7 mouse cellular contexts compared by ENCODE assay signal in genomic region chr14:121697709-121698619, GRCm38 (mm10).
A peak's percentile ranks its signal among the peaks of the same experiment; 100 is the strongest.
DNase-seq lines count a peak whose midpoint lies in the region; ATAC-seq and TF ChIP-seq lines count a peak whose summit lies in the region.

No protein-coding gene starts in this region.

- H3K4me1 ChIP-seq in embryonic facial prominence, embryonic 10.5 days, result peaks cover 29% of the 10 kb centered on the region
- H3K4me1 ChIP-seq in heart, adult 2 months (ENCODE audit: control insufficient read depth, insufficient read depth, low read length), result peaks cover 13% of the 10 kb centered on the region
- H3K4me1 ChIP-seq in kidney, adult 2 months (ENCODE audit: control insufficient read depth, insufficient read depth, low read length), result peaks cover 7% of the 10 kb centered on the region; the same call in 1 of the 2 replicates
- H3K4me1 ChIP-seq in limb, embryonic 11.5 days (ENCODE audit: control insufficient read depth, insufficient read depth, low read length), result peaks cover 11% of the 10 kb centered on the region
- H3K4me1 ChIP-seq in midbrain, embryonic 10.5 days, result peaks cover 32% of the 10 kb centered on the region
- H3K4me1 ChIP-seq in stomach, postnatal 0 days (replicated peaks; ENCODE audit: control insufficient read depth, insufficient read depth), result peaks cover 2% of the 10 kb centered on the region; the same call in 1 of the 2 replicates

- peak overlapping the region; percentile 51 for H3K4me3 ChIP-seq in embryonic facial prominence, embryonic 10.5 days
- peak overlapping the region; percentile 62 for H3K4me3 ChIP-seq in heart, adult 2 months
- H3K4me3 ChIP-seq in kidney, adult 2 months (ENCODE audit: insufficient read depth, low read depth, low read length), result peak overlapping the region; percentile 48
- peak overlapping the region; percentile 15; the same call in 1 of the 2 replicates for H3K4me3 ChIP-seq in limb, embryonic 11.5 days (ENCODE audit: low read depth, low read length)
- H3K4me3 ChIP-seq in midbrain, embryonic 10.5 days, result peak overlapping the region; percentile 51
- H3K4me3 ChIP-seq in stomach, postnatal 0 days (ENCODE audit: low read depth, low read length), result peak overlapping the region; percentile 42

- 9% methylated on average over 23 of the region's 23 CpGs for WGBS in embryonic facial prominence, embryonic 10.5 days
- 7% methylated on average over 23 of the region's 23 CpGs for WGBS in heart, adult 2 months
- WGBS in kidney, adult 2 months, result 36% methylated on average over 23 of the region's 23 CpGs
- 16% methylated on average over 23 of the region's 23 CpGs for WGBS in limb, embryonic 11.5 days
- WGBS in midbrain, embryonic 10.5 days, result 10% methylated on average over 23 of the region's 23 CpGs
- 6% methylated on average over 23 of the region's 23 CpGs for WGBS in stomach, postnatal 0 days

- TF ChIP-seq EP300 in heart, adult 2 months (IDR thresholded peaks at IDR 0.05; ENCODE audit: insufficient read depth, low read depth, low read length), result peak; percentile 75
- no peak for TF ChIP-seq EP300 in stomach, postnatal 0 days (optimal IDR thresholded peaks at IDR 0.05)

- peaks cover 1% of the 10 kb centered on the region; the same call in 1 of the 2 replicates for H3K79me2 ChIP-seq in heart, adult 2 months (replicated peaks; ENCODE audit: control insufficient read depth, insufficient read depth, low read length)

- DNase-seq in adrenal gland, adult (ENCODE audit: inconsistent age in 2 of 2, low spot score in 1 of 2), result peak; percentile 66 to 88
- peak; percentile 48 for DNase-seq in embryonic facial prominence, embryonic 10.5 days (ENCODE audit: low spot score)
- DNase-seq in heart, adult 2 months, result peak; percentile 83 to 85
- DNase-seq in kidney, adult 2 months, result peak; percentile 76
- DNase-seq in limb, embryonic 11.5 days (ENCODE audit: low spot score), result peak; percentile 42
- peak; percentile 65 for DNase-seq in midbrain, embryonic 10.5 days (ENCODE audit: low spot score)
- peak; percentile 32 for DNase-seq in stomach, postnatal 0 days (ENCODE audit: low spot score)

- peak; percentile 54; the same call in 1 of the 2 replicates for ATAC-seq in limb, embryonic 11.5 days (ENCODE audit: insufficient number of reproducible peaks, low FRiP score, low TSS enrichment, low read depth)
- ATAC-seq in stomach, postnatal 0 days (ENCODE audit: low FRiP score, low TSS enrichment), result peak; percentile 76

- peak overlapping the region; percentile 52 for H3K27ac ChIP-seq in embryonic facial prominence, embryonic 10.5 days (replicated peaks)
- H3K27ac ChIP-seq in heart, adult 2 months, result peak overlapping the region; percentile 90
- peak overlapping the region; percentile 22; the same call in 1 of the 2 replicates for H3K27ac ChIP-seq in kidney, adult 2 months (ENCODE audit: insufficient read depth, low read depth, low read length)
- peak overlapping the region; percentile 43 for H3K27ac ChIP-seq in limb, embryonic 11.5 days (replicated peaks; ENCODE audit: low read depth, low read length)
- peak overlapping the region; percentile 84 for H3K27ac ChIP-seq in midbrain, embryonic 10.5 days (replicated peaks)
- H3K27ac ChIP-seq in stomach, postnatal 0 days (replicated peaks), result peak overlapping the region; percentile 78

- peak overlapping the region; percentile 78 for H3K9ac ChIP-seq in heart, adult 2 months (ENCODE audit: low read depth, low read length)
- H3K9ac ChIP-seq in limb, embryonic 11.5 days (ENCODE audit: low read length), result peak overlapping the region; percentile 56
- H3K9ac ChIP-seq in stomach, postnatal 0 days (ENCODE audit: low read length), result peak overlapping the region; percentile 59

- H3K36me3 ChIP-seq in embryonic facial prominence, embryonic 10.5 days (replicated peaks), result no peaks in the 10 kb centered on the region
- no peaks in the 10 kb centered on the region; the same call in 1 of the 2 replicates for H3K36me3 ChIP-seq in heart, adult 2 months (ENCODE audit: control insufficient read depth, insufficient read depth, low read length)
- no peaks in the 10 kb centered on the region for H3K36me3 ChIP-seq in kidney, adult 2 months (ENCODE audit: control insufficient read depth, insufficient read depth, low read length)
- no peaks in the 10 kb centered on the region for H3K36me3 ChIP-seq in limb, embryonic 11.5 days (ENCODE audit: control insufficient read depth, insufficient read depth, low read length)
- H3K36me3 ChIP-seq in midbrain, embryonic 10.5 days, result no peaks in the 10 kb centered on the region
- no peaks in the 10 kb centered on the region for H3K36me3 ChIP-seq in stomach, postnatal 0 days (ENCODE audit: control insufficient read depth, insufficient read depth, low read length)

- peaks cover 22% of the 10 kb centered on the region; the same call in 1 of the 2 replicates for H3K27me3 ChIP-seq in embryonic facial prominence, embryonic 10.5 days (replicated peaks; ENCODE audit: low read depth, poor library complexity, severe bottlenecking)
- H3K27me3 ChIP-seq in heart, adult 2 months (ENCODE audit: control insufficient read depth, insufficient read depth, low read length), result no peaks in the 10 kb centered on the region
- no peaks in the 10 kb centered on the region for H3K27me3 ChIP-seq in kidney, adult 2 months (replicated peaks; ENCODE audit: control insufficient read depth, insufficient read depth, low read length)
- H3K27me3 ChIP-seq in limb, embryonic 11.5 days (ENCODE audit: control insufficient read depth, insufficient read depth, low read length), result no peaks in the 10 kb centered on the region
- 0 out of 2 replicates have a peak, but pooled peaks cover 5% of the 10 kb centered on the region for H3K27me3 ChIP-seq in midbrain, embryonic 10.5 days (ENCODE audit: low read depth, poor library complexity, severe bottlenecking)
- H3K27me3 ChIP-seq in stomach, postnatal 0 days (ENCODE audit: control insufficient read depth, insufficient read depth, low read length), result no peaks in the 10 kb centered on the region

- TF ChIP-seq CTCF in heart, adult 2 months (IDR thresholded peaks at IDR 0.05), result peak; percentile 43
- TF ChIP-seq CTCF in kidney, adult 2 months (conservative IDR thresholded peaks at IDR 0.05; ENCODE audit: insufficient read depth, insufficient read length, low read depth, low read length), result no peak
- TF ChIP-seq CTCF in stomach, postnatal 0 days (IDR thresholded peaks at IDR 0.05; ENCODE audit: low read depth), result peak; percentile 43; the same call in 1 of the 2 replicates

- peak overlapping the region; percentile 36 for H3K4me2 ChIP-seq in limb, embryonic 11.5 days (ENCODE audit: low read depth, severe bottlenecking)
- H3K4me2 ChIP-seq in stomach, postnatal 0 days (replicated peaks; ENCODE audit: low read depth), result peak overlapping the region; percentile 62

- intact Hi-C loops in heart, adult 2 months (cut with DNase I), result loop anchor here (1.0 to 5.0 kb wide), 2 partner anchors 8 to 99 kb away; partner anchors contain the start of gene Dock9

- peak; percentile 97 for TF ChIP-seq POLR2A in heart, adult 2 months (IDR thresholded peaks at IDR 0.05; ENCODE audit: insufficient read depth, low read depth, low read length)
- peak; percentile 13 for TF ChIP-seq POLR2A in kidney, adult 2 months (IDR thresholded peaks at IDR 0.05; ENCODE audit: low read depth, low read length)

- no peaks in the 10 kb centered on the region for H3K9me3 ChIP-seq in embryonic facial prominence, embryonic 10.5 days
- H3K9me3 ChIP-seq in limb, embryonic 11.5 days (ENCODE audit: control insufficient read depth, low read length), result no peaks in the 10 kb centered on the region
- H3K9me3 ChIP-seq in midbrain, embryonic 10.5 days (replicated peaks), result no peaks in the 10 kb centered on the region
- H3K9me3 ChIP-seq in stomach, postnatal 0 days (ENCODE audit: control insufficient read depth, low read length), result no peaks in the 10 kb centered on the region

Comparison
In these comparisons a context has a peak if more than half of its experiments do, and no peak if none do; other contexts are left out.
1. Peak in every context shown above with its lines: DNase-seq, ATAC-seq, H3K4me3 ChIP-seq and H3K27ac ChIP-seq.
2. DNase-seq: peak in every context shown above with its lines; median percentile 84 in heart, adult 2 months; 77 in adrenal gland, adult; 76 in kidney, adult 2 months; 65 in midbrain, embryonic 10.5 days; 48 in embryonic facial prominence, embryonic 10.5 days; 42 in limb, embryonic 11.5 days; 32 in stomach, postnatal 0 days.
3. H3K27ac ChIP-seq: peak in every context shown above with its lines; median percentile 90 in heart, adult 2 months; 84 in midbrain, embryonic 10.5 days; 78 in stomach, postnatal 0 days; 52 in embryonic facial prominence, embryonic 10.5 days; 43 in limb, embryonic 11.5 days; 22 in kidney, adult 2 months.